Mouse (Mus musculus) cerebellum, adult 2 months (tissue): ENCODE data around the gene Shtn1.

Source experiments
- CTCF ChIP-seq: fragments of 200-500 bp; IDR thresholded peaks from 2 replicates; pipeline ENCODE4 v1.5.1; 2011; ENCODE audit warnings: low read depth, mild to moderate bottlenecking, control low read depth, low read length, moderate library complexity, borderline replicate concordance; ENCODE audit not compliant: insufficient read depth
- POLR2A ChIP-seq: fragments of 200-500 bp; IDR thresholded peaks from 2 replicates; pipeline ENCODE4 v1.6.1; 2011; ENCODE audit warnings: low read length, control low read depth, borderline replicate concordance; ENCODE audit not compliant: insufficient read depth

- TF ChIP-seq CTCF, result no peak
- TF ChIP-seq POLR2A, result no peak
Measured at GRCm38 (mm10) chr19:59052053-59052452, 23.8 kb downstream of the Shtn1 start.
